Mouse (Mus musculus): ENCODE data around the gene Zfp362. TPM values are rescaled to one million over a fixed set of nuclear protein-coding genes. Genes with fewer than 3 reads are reported as not detected.
A peak's percentile ranks its signal among the peaks of the same experiment; 100 is the strongest.

The Zfp362 gene
- polyA plus RNA-seq, 1 experiment from 2014 or later = 51.7 TPM

DNA sequence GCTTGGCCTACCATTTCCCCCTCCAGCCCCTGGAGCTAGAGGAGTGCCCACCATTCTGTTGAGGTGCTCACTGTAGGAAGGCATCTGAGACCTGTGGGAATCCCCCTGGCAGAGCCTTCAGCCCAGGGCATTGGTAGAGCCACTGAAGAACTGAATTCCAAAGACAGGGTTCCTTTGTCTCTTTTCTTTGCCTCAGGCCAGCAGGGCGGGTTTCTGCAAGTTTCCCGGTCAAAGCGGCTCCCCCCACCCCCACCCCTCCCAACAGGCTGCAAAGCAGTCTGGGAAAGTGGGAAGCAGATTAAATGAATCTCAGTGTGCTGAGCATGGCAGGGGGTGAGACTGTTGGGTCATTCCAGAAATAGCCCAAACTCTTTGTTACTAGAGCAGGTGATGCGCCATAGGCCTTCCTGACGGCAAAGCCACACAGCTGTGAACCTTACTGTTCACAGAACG, 68.7 kb downstream of the Zfp362 start:
- peaks cover 67% of the 10 kb centered on the region for H3K4me1 ChIP-seq
- WGBS = 20% methylated on average over 6 of the region's 6 CpGs
- 0 out of 2 replicates have a peak, but pooled peaks have one; percentile 48 for ATAC-seq (ENCODE audit: insufficient number of reproducible peaks, insufficient read depth, low FRiP score, low TSS enrichment, low read depth)
- no peaks in the 10 kb centered on the region for H3K27me3 ChIP-seq
- H3K4me3 ChIP-seq = no peak overlapping the region
- H3K36me3 ChIP-seq = peaks cover 4% of the 10 kb centered on the region; the same call in 1 of the 2 replicates
- peak overlapping the region; percentile 91 for H3K27ac ChIP-seq
- H3K9ac ChIP-seq = peak overlapping the region; percentile 59
- H3K9me3 ChIP-seq = no peaks in the 10 kb centered on the region
- peak overlapping the region; percentile 41 for H3K4me2 ChIP-seq

DNA sequence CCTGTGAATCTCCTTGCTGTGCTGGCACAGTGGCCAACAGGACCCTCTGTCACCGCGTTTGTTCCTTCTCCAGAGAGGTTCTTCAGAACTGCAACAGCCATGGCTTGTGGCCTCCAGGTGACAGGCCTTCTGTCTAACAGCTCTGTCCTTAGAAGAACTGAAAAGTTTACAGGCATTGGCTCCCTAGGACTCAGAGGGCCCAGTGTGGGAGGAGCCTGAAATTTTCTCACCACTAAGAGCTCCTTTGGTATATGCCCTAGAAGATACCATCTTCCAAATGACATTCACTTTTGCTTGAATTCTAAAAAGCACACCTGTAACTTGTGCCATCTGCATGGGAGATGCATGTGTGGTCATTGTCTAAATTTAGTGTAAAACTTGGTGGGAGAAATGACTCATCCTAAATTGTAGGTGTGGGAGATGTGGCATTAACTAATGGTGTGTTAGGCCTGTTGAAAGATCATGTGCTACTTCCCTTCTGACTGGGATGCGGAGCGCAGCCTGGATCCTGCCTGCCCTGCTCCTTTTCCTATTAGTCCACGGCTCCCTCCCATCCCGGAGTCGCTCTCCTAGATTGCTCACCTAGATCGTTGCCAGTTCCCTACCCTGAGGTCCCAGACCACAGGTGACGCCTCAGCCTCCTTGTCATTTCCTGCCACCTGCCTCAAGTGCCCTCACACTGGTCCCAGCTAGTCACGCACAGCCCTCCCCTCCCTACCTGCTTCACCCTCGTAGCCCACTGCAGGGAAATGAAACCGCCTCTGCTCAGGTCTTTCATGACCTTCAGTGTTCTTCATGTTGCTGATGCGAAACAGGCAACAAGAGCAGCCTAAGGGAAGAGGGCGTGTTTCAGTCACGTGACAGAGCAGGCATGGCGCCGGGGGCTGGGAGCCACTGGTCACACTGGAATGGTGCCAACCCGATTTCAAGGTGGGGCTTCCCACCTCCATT, 70.8 kb downstream of the Zfp362 start:
- H3K9me3 ChIP-seq = no peaks in the 10 kb centered on the region
- peaks cover 8% of the 10 kb centered on the region for H3K36me3 ChIP-seq
- peak overlapping the region; percentile 91 for H3K27ac ChIP-seq
- no peak for ATAC-seq (ENCODE audit: insufficient number of reproducible peaks, insufficient read depth, low FRiP score, low TSS enrichment, low read depth)
- H3K4me2 ChIP-seq = peak overlapping the region; percentile 30
- H3K27me3 ChIP-seq = no peaks in the 10 kb centered on the region
- no peak overlapping the region for H3K4me3 ChIP-seq
- peaks cover 81% of the 10 kb centered on the region for H3K4me1 ChIP-seq
- 0 out of 2 replicates have a peak overlapping the region, but pooled peaks have one; percentile 37 for H3K9ac ChIP-seq
- 55% methylated on average over 18 of the region's 18 CpGs for WGBS

DNA sequence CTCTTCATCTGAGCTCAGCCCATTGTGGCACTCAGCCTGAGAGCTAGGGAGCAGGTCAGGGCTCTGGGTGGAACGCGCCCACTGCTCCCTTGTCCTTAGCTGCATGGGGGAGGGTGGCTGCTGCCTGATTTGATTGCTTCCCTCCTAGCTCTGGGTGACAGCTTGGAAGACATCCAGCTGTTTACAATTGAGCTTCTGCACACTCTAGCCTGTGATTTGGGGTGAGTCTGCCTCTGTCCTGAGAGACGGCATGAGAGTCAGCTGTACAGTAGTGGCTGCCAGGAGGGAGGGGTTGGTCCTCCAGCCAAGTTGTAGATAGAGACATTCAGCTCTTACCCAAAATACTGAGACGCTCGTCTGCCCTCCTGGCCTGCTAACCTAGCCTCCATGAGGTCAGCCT, 71.6 kb downstream of the Zfp362 start:
- no peaks in the 10 kb centered on the region for H3K27me3 ChIP-seq
- no peak for ATAC-seq (ENCODE audit: insufficient number of reproducible peaks, insufficient read depth, low FRiP score, low TSS enrichment, low read depth)
- no peak overlapping the region for H3K4me3 ChIP-seq
- H3K4me1 ChIP-seq = peaks cover 89% of the 10 kb centered on the region
- peak overlapping the region; percentile 37; the same call in 1 of the 2 replicates for H3K9ac ChIP-seq
- 25% methylated on average over 5 of the region's 5 CpGs for WGBS
- peaks cover 8% of the 10 kb centered on the region for H3K36me3 ChIP-seq
- peak overlapping the region; percentile 30 for H3K4me2 ChIP-seq
- no peaks in the 10 kb centered on the region for H3K9me3 ChIP-seq
- peak overlapping the region; percentile 91 for H3K27ac ChIP-seq

DNA sequence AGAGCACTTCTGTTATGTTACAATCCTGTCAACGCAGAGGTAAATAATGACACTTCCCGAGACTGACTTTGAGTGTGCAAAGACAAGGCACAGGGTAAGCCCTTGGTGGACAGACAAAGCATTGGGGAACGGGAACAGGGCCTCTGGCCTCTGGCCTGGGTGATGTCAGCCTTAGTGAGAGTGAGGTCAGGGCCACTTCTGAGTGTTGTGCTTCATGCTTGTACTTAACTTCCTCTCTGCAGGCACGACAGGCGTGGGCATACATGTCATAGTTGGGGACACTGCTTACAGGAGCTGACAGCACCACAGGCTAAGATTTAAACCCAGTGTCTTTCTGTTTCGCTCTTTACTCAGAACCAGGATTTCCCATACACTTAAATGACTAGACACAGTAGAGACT, 72.3 kb downstream of the Zfp362 start:
- no peak overlapping the region for H3K4me3 ChIP-seq
- H3K27ac ChIP-seq = 0 out of 2 replicates have a peak overlapping the region, but pooled peaks have one; percentile 91
- no peaks in the 10 kb centered on the region for H3K9me3 ChIP-seq
- H3K4me1 ChIP-seq = peaks cover 95% of the 10 kb centered on the region
- no peaks in the 10 kb centered on the region for H3K27me3 ChIP-seq
- WGBS = 51% methylated on average over 6 of the region's 6 CpGs
- H3K9ac ChIP-seq = peak overlapping the region; percentile 37; the same call in 1 of the 2 replicates
- H3K4me2 ChIP-seq = 0 out of 2 replicates have a peak overlapping the region, but pooled peaks have one; percentile 17
- ATAC-seq (ENCODE audit: insufficient number of reproducible peaks, insufficient read depth, low FRiP score, low TSS enrichment, low read depth) = no peak
- H3K36me3 ChIP-seq = peaks cover 8% of the 10 kb centered on the region

DNA sequence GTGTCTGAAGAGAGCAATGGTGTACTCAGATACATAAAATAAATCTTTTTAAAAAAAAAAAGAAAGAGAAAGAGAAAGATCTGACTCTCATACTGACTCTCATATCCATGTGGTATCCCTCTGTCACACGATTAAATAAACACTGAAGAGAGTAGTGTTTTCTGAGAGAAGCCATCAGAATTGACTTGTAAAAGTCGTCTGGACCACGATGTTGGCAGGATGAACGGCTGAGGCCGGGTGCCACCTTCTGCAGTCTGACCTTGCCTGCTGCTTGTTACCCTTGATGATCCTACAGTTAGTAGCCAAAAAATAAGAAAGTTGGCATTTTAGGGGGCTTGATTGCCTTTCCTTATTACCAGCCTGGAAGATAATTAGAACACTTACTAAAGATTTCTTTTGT, 73.1 kb downstream of the Zfp362 start:
- Histone ChIP-seq H3K4me1 (peaks cover 91% of the 10 kb centered on the region), H3K4me2 (no peak overlapping the region), H3K4me3 (no peak overlapping the region), H3K27ac (no peak overlapping the region; the same call in 1 of the 2 replicates), H3K9ac (no peak overlapping the region), H3K27me3 (no peaks in the 10 kb centered on the region), H3K9me3 (no peaks in the 10 kb centered on the region), H3K36me3 (peaks cover 8% of the 10 kb centered on the region)
- ATAC-seq (ENCODE audit: insufficient number of reproducible peaks, insufficient read depth, low FRiP score, low TSS enrichment, low read depth) = no peak
- WGBS = 60% methylated on average over 5 of the region's 5 CpGs

DNA sequence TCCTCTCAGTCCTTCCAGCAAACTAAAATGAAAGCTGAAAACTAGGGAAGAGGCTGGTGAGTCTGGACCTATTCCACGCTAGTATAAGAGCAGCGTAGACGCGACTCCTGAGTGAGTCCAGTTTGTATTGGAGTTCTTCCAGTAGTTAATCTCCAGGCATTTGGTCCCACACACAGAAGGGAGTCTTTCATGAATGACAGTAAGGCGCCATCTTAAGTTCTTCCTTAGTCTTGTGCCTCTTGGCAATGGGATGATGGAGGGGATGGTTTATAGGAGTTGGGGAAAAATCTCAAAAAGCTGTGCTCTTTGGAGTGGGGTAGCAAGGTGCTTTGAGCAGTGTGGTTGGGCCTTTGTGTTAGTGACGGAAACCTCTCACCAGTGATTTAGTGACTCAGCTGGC, 75.6 kb downstream of the Zfp362 start:
- Histone ChIP-seq H3K9me3 (no peaks in the 10 kb centered on the region), H3K27me3 (no peaks in the 10 kb centered on the region), H3K9ac (peak overlapping the region; percentile 100; the same call in 1 of the 2 replicates), H3K4me1 (peaks cover 71% of the 10 kb centered on the region), H3K36me3 (peaks cover 8% of the 10 kb centered on the region), H3K4me3 (peak overlapping the region; percentile 99), H3K27ac (peak overlapping the region; percentile 55; the same call in 1 of the 2 replicates), H3K4me2 (peak overlapping the region; percentile 94)
- ATAC-seq (ENCODE audit: insufficient number of reproducible peaks, insufficient read depth, low FRiP score, low TSS enrichment, low read depth) = no peak
- 72% methylated on average over 6 of the region's 6 CpGs for WGBS

DNA sequence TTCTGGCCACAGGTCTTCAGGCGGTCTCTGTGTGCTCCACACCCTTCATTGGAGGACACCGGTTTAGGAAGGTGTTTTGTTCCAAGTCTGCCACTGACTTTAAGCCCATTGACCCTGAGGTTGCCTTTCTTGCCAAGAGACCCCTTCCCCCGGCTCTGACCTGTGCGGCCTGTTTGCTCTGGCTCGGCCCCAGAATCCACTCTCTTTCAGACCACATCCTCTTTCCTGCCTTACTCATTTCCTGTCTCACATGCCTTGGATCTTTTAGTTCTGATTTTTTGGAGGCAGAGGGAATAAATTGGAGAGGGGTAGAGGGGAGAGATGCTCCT, 76.2 kb downstream of the Zfp362 start:
- H3K36me3 ChIP-seq = peaks cover 8% of the 10 kb centered on the region
- H3K27me3 ChIP-seq = no peaks in the 10 kb centered on the region
- H3K4me1 ChIP-seq = peaks cover 65% of the 10 kb centered on the region
- H3K4me3 ChIP-seq = peak overlapping the region; percentile 99
- H3K9me3 ChIP-seq = no peaks in the 10 kb centered on the region
- WGBS = 10% methylated on average over 5 of the region's 5 CpGs
- no peak for ATAC-seq (ENCODE audit: insufficient number of reproducible peaks, insufficient read depth, low FRiP score, low TSS enrichment, low read depth)
- peak overlapping the region; percentile 55 for H3K27ac ChIP-seq
- peak overlapping the region; percentile 100 for H3K9ac ChIP-seq
- peak overlapping the region; percentile 94 for H3K4me2 ChIP-seq

DNA sequence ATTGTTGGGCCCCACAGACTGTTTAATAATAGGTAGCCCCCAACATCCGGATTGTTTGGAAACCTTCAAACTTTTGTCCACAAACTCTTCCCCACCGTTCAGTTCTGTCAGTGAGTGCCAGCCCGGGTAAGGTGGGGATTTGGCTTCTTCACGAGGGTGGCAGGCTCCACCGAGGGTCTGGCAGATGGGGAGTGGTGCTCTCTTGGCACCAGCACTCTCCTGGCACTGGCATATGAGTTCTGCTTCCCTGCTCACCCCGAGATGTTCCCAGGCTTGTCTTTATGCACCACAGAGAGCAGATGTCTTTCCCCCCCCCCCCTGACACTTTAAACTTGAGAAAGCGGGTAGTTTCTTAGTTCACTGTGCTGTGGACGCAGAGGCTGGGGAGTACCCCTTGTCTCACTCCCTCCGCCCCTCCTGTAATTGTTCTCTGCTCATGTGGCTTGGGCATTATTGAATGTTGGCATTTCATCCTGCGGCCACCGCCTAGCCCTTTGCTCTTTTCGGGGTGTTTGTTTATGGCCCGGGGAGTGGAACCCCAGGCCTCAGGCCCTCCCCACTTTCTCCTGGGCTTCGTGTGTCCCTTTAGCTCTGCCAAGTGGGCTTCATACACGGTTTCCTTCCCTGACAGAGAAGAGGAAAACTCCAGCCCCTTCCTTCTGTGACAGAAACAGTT, 76.7 kb downstream of the Zfp362 start:
- ATAC-seq (ENCODE audit: insufficient number of reproducible peaks, insufficient read depth, low FRiP score, low TSS enrichment, low read depth) = no peak
- 9% methylated on average over 15 of the region's 15 CpGs for WGBS
- H3K4me1 ChIP-seq = peaks cover 60% of the 10 kb centered on the region

DNA sequence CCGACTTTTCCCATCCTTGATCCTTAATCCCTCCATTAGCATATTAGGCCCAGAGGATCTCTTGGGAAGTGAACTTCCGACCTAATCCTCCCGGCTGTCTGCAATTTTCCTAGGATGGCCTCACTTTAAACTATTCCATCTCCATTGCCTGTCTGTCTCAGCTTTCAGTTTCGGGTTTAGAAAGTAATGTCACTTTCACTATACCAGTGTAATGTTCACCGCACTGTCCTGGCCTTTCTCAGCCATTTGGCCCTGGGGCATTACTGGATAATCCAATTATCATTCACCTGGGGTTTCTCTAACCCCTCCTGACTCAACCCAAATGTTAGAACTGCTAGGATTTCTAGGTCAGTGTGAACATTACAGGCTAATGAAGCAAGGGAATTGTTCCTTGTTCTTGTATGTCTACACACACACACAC, 77.4 kb downstream of the Zfp362 start:
- H3K4me3 ChIP-seq = peak overlapping the region; percentile 99
- H3K4me1 ChIP-seq = peaks cover 53% of the 10 kb centered on the region
- peak overlapping the region; percentile 94 for H3K4me2 ChIP-seq
- H3K27ac ChIP-seq = peak overlapping the region; percentile 94
- peak overlapping the region; percentile 100 for H3K9ac ChIP-seq
- peaks cover 8% of the 10 kb centered on the region for H3K36me3 ChIP-seq
- ATAC-seq (ENCODE audit: insufficient number of reproducible peaks, insufficient read depth, low FRiP score, low TSS enrichment, low read depth) = no peak
- H3K27me3 ChIP-seq = no peaks in the 10 kb centered on the region
- no peaks in the 10 kb centered on the region for H3K9me3 ChIP-seq
- WGBS = 1% methylated on average over 5 of the region's 5 CpGs

More for the DNA sequence above, 76.7 kb downstream of the Zfp362 start:
- peak overlapping the region; percentile 94 for H3K27ac ChIP-seq
- peaks cover 8% of the 10 kb centered on the region for H3K36me3 ChIP-seq
- H3K27me3 ChIP-seq = no peaks in the 10 kb centered on the region
- H3K9ac ChIP-seq = peak overlapping the region; percentile 100
- peak overlapping the region; percentile 94 for H3K4me2 ChIP-seq
- peak overlapping the region; percentile 99 for H3K4me3 ChIP-seq
- H3K9me3 ChIP-seq = no peaks in the 10 kb centered on the region

DNA sequence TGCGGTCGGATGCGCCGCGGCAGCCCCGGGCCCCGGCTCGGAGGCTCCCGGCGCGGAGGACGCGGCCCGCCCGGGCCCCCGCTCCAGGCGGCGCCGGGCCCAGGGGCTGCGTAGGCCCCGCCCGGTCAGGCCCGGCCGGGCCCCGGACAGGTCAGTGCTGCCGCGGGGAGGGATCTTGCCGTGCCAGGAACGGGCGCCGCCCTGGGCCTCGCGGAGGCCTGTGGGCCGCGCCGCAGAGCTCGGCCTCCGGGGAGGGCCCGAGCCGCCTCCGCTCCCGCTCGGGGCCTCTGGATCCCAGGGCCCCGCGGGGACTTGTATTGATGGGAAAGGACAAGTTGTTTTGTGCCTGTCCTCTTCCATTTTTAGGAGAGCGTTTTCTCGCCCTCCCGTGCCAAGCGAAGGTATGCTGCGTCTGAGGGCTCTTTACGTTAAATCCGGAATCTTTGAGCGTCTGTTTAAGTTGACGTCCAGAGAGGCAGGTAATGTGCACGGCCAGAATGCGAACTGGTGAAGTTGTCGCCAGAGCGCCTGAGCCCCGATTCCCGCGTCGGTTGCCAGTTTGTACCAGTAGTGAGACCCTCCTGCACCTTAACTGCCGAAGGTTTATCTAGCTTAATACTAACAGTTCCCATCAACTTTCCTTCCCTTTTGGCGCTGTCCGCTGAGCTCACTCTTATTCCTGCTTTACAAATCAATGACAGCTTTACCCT, 78.0 kb downstream of the Zfp362 start:
- H3K9ac ChIP-seq = peak overlapping the region; percentile 100
- peak overlapping the region; percentile 94 for H3K4me2 ChIP-seq
- no peaks in the 10 kb centered on the region for H3K27me3 ChIP-seq
- H3K36me3 ChIP-seq = peaks cover 8% of the 10 kb centered on the region
- no peaks in the 10 kb centered on the region for H3K9me3 ChIP-seq
- peak overlapping the region; percentile 94 for H3K27ac ChIP-seq
- under 1% methylated on average over 60 of the region's 65 CpGs for WGBS
- H3K4me3 ChIP-seq = peak overlapping the region; percentile 99
- peak; percentile 52 for ATAC-seq (ENCODE audit: insufficient number of reproducible peaks, insufficient read depth, low FRiP score, low TSS enrichment, low read depth)
- peaks cover 47% of the 10 kb centered on the region for H3K4me1 ChIP-seq

Data from embryonic facial prominence, embryonic 13.5 days (tissue).